Mouse (Mus musculus) WW6 (cell line): ENCODE results near the gene Pramef20.
A peak's percentile ranks its signal among the peaks of the same experiment; 100 is the strongest.
"Not testable (repeated sequence)": the region's sequence is repeated elsewhere in the genome, so short reads cannot be mapped to it uniquely, and the experiment has no call there.

Source experiments
- DNase-seq: peaks from one replicate; pipeline ENCODE4 v3.0.0-alpha.2; 2013; ENCODE audit warnings: low read depth, low spot score

Gene Pramef20

GRCm38 (mm10) chr4:144377911-144378310 lies at the start of gene Pramef20:
Gene Pramef20, minus strand, starts transcription at chr4:144377933.
- DNase-seq = no peak

GRCm38 (mm10) chr4:144424590-144424989 lies 46.9 kb upstream of the Pramef20 start:
- DNase-seq = no peak

- no peak for DNase-seq
These were observed 42.9 kb upstream of the Pramef20 start for GRCm38 (mm10) chr4:144420644-144421043.

GRCm38 (mm10) chr4:144408290-144408689 lies 30.6 kb upstream of the Pramef20 start, which contains the start of gene Pramef12:
Gene Pramef12, minus strand, starts transcription at chr4:144408464.
- DNase-seq = no peak

GRCm38 (mm10) chr4:144406261-144406660 lies 28.5 kb upstream of the Pramef20 start:
- DNase-seq = no peak

GRCm38 (mm10) chr4:144404456-144405086 lies 26.8 kb upstream of the Pramef20 start:
- peak; percentile 78 for DNase-seq

GRCm38 (mm10) chr4:144402712-144403111 lies 25.0 kb upstream of the Pramef20 start:
- DNase-seq = no peak

GRCm38 (mm10) chr4:144396316-144396715 lies 18.6 kb upstream of the Pramef20 start:
- DNase-seq = no peak

- DNase-seq = not testable (repeated sequence)
These were observed 20.1 kb downstream of the Pramef20 start, which contains the start of gene Gm13119 for GRCm38 (mm10) chr4:144357642-144358041. Gene Gm13119, plus strand, starts transcription at chr4:144357942.

- not testable (repeated sequence) for DNase-seq
These were observed 41.9 kb downstream of the Pramef20 start for GRCm38 (mm10) chr4:144335856-144336255.

GRCm38 (mm10) chr4:144329949-144330348 lies 47.8 kb downstream of the Pramef20 start, which contains the start of gene Gm13128:
Gene Gm13128, plus strand, starts transcription at chr4:144330249.
- not testable (repeated sequence) for DNase-seq
